Comparison of ENCODE assay signal across 8 mouse cellular contexts in genomic region chr17:29436871-29437534, GRCm38 (mm10). TPM values are rescaled to one million over a fixed set of nuclear protein-coding genes. Genes with fewer than 3 reads are reported as not detected.
DNase-seq lines count a peak whose midpoint lies in the region; ATAC-seq and TF ChIP-seq lines count a peak whose summit lies in the region.

No protein-coding gene starts in this region.

- peak overlapping the region; percentile 80 for H3K27ac ChIP-seq in ES-Bruce4 (ENCODE audit: insufficient read depth, low read length)
- H3K27ac ChIP-seq in forebrain, embryonic 11.5 days (ENCODE audit: low read depth, low read length) = peak overlapping the region; percentile 92
- peak overlapping the region; percentile 92 for H3K27ac ChIP-seq in heart, embryonic 16.5 days (ENCODE audit: low read length)
- peak overlapping the region; percentile 99 for H3K27ac ChIP-seq in liver, embryonic 13.5 days
- peak overlapping the region; percentile 77 for H3K27ac ChIP-seq in stomach, embryonic 15.5 days

- H3K9me3 ChIP-seq in ES-Bruce4 (replicated peaks; ENCODE audit: control insufficient read depth, insufficient read depth, low read length, poor library complexity, severe bottlenecking) = no peaks in the 10 kb centered on the region
- H3K9me3 ChIP-seq in forebrain, embryonic 11.5 days (ENCODE audit: control insufficient read depth, low read length) = no peaks in the 10 kb centered on the region
- H3K9me3 ChIP-seq in heart, embryonic 16.5 days (replicated peaks; ENCODE audit: control insufficient read depth, low read length) = no peaks in the 10 kb centered on the region
- no peaks in the 10 kb centered on the region for H3K9me3 ChIP-seq in liver, embryonic 13.5 days (replicated peaks)
- H3K9me3 ChIP-seq in stomach, embryonic 15.5 days = no peaks in the 10 kb centered on the region

- 0 out of 2 replicates have a peak, but pooled peaks have one; percentile 11 for TF ChIP-seq EP300 in ES-Bruce4 (IDR thresholded peaks at IDR 0.05; ENCODE audit: insufficient read depth, low read depth, low read length)

- H3K4me2 ChIP-seq in forebrain, embryonic 11.5 days (ENCODE audit: low read depth, low read length, severe bottlenecking) = peak overlapping the region; percentile 55
- peak overlapping the region; percentile 69 for H3K4me2 ChIP-seq in heart, embryonic 16.5 days (ENCODE audit: low read depth, low read length)
- H3K4me2 ChIP-seq in liver, embryonic 13.5 days = peak overlapping the region; percentile 79
- H3K4me2 ChIP-seq in stomach, embryonic 15.5 days = peak overlapping the region; percentile 71

- no peaks in the 10 kb centered on the region for H3K36me3 ChIP-seq in ES-Bruce4 (ENCODE audit: control insufficient read depth, insufficient read depth, low read length, poor library complexity, severe bottlenecking)
- no peaks in the 10 kb centered on the region for H3K36me3 ChIP-seq in forebrain, embryonic 11.5 days (ENCODE audit: control insufficient read depth, insufficient read depth, low read length)
- no peaks in the 10 kb centered on the region for H3K36me3 ChIP-seq in heart, embryonic 16.5 days (ENCODE audit: control insufficient read depth, insufficient read depth)
- no peaks in the 10 kb centered on the region for H3K36me3 ChIP-seq in liver, embryonic 13.5 days
- no peaks in the 10 kb centered on the region for H3K36me3 ChIP-seq in stomach, embryonic 15.5 days

- WGBS in forebrain, embryonic 11.5 days = under 1% methylated on average over 34 of the region's 36 CpGs
- 1% methylated on average over 36 of the region's 36 CpGs for WGBS in heart, embryonic 16.5 days
- 1% methylated on average over 36 of the region's 36 CpGs for WGBS in liver, embryonic 13.5 days (ENCODE audit: insufficient replicate concordance)
- 3% methylated on average over 36 of the region's 36 CpGs for WGBS in stomach, embryonic 15.5 days

- H3K27me3 ChIP-seq in ES-Bruce4 (ENCODE audit: control insufficient read depth, insufficient read depth, low read length, poor library complexity, severe bottlenecking) = no peaks in the 10 kb centered on the region
- H3K27me3 ChIP-seq in forebrain, embryonic 11.5 days (ENCODE audit: control insufficient read depth, insufficient read depth, low read length) = no peaks in the 10 kb centered on the region
- H3K27me3 ChIP-seq in heart, embryonic 16.5 days (ENCODE audit: control insufficient read depth, insufficient read depth, low read length) = no peaks in the 10 kb centered on the region
- H3K27me3 ChIP-seq in liver, embryonic 13.5 days = 0 out of 2 replicates have a peak, but pooled peaks cover 5% of the 10 kb centered on the region
- no peaks in the 10 kb centered on the region for H3K27me3 ChIP-seq in stomach, embryonic 15.5 days (replicated peaks)

- H3K4me1 ChIP-seq in ES-Bruce4 (ENCODE audit: control insufficient read depth, insufficient read depth, low read length) = peaks cover 5% of the 10 kb centered on the region
- H3K4me1 ChIP-seq in forebrain, embryonic 11.5 days (replicated peaks; ENCODE audit: control insufficient read depth, insufficient read depth, low read length) = peaks cover 9% of the 10 kb centered on the region; the same call in 1 of the 2 replicates
- H3K4me1 ChIP-seq in heart, embryonic 16.5 days (ENCODE audit: control insufficient read depth, insufficient read depth, low read length) = peaks cover 44% of the 10 kb centered on the region
- peaks cover 99% of the 10 kb centered on the region for H3K4me1 ChIP-seq in liver, embryonic 13.5 days (replicated peaks)
- peaks cover 23% of the 10 kb centered on the region for H3K4me1 ChIP-seq in stomach, embryonic 15.5 days

- TF ChIP-seq CTCF in ES-Bruce4 (IDR thresholded peaks at IDR 0.05; ENCODE audit: low read depth, low read length) = no peak

- no peak for TF ChIP-seq POLR2A in ES-Bruce4 (IDR thresholded peaks at IDR 0.05; ENCODE audit: insufficient read depth, low read length)

- ATAC-seq in forebrain, embryonic 11.5 days (replicated peaks; ENCODE audit: low FRiP score) = peak; percentile 86
- ATAC-seq in heart, embryonic 16.5 days (replicated peaks; ENCODE audit: extremely low read depth, insufficient read depth, low FRiP score) = peak; percentile 85
- ATAC-seq in liver, embryonic 13.5 days (ENCODE audit: low read depth) = peak; percentile 80
- peak; percentile 67 for ATAC-seq in stomach, embryonic 15.5 days (ENCODE audit: insufficient read depth, low FRiP score, low read depth)

- peak; percentile 71 for DNase-seq in c-Kit-positive CD71-negative TER-119-negative erythroid progenitor cells, embryonic 14.5 days (ENCODE audit: low read depth)
- peak; percentile 89 for DNase-seq in forebrain, embryonic 11.5 days (ENCODE audit: low spot score)
- DNase-seq in kidney, postnatal 25 days = peak; percentile 64 to 89
- DNase-seq in liver, embryonic 13.5 days = peak; percentile 83
- DNase-seq in naive thymus-derived CD4-positive, alpha-beta T cell, adult 2 months (ENCODE audit: low read depth) = peak; percentile 89

- H3K4me3 ChIP-seq in ES-Bruce4 (ENCODE audit: low read depth, low read length) = peak overlapping the region; percentile 47
- H3K4me3 ChIP-seq in forebrain, embryonic 11.5 days (ENCODE audit: low read depth, low read length) = peak overlapping the region; percentile 31
- peak overlapping the region; percentile 50 for H3K4me3 ChIP-seq in heart, embryonic 16.5 days (ENCODE audit: low read length)
- peak overlapping the region; percentile 66 for H3K4me3 ChIP-seq in liver, embryonic 13.5 days (replicated peaks)
- peak overlapping the region; percentile 34 for H3K4me3 ChIP-seq in stomach, embryonic 15.5 days (replicated peaks)

- peak overlapping the region; percentile 8 for H3K9ac ChIP-seq in ES-Bruce4 (ENCODE audit: low read depth, poor library complexity, severe bottlenecking)
- peak overlapping the region; percentile 54 for H3K9ac ChIP-seq in forebrain, embryonic 11.5 days (ENCODE audit: low read length)
- peak overlapping the region; percentile 76 for H3K9ac ChIP-seq in heart, embryonic 16.5 days (ENCODE audit: low read length)
- H3K9ac ChIP-seq in liver, embryonic 13.5 days = peak overlapping the region; percentile 89
- peak overlapping the region; percentile 17; the same call in 1 of the 2 replicates for H3K9ac ChIP-seq in stomach, embryonic 15.5 days

RNA-seq across cellular contexts. Expression of gene Pim1, which starts 53.5 kb away (rescaled TPM):
- 348 and 350 TPM in 2 replicates for polyA plus RNA-seq in ES-Bruce4 (2011; ENCODE audit: insufficient read depth, insufficient read length, low read depth, missing spikeins)
- polyA plus RNA-seq in forebrain, embryonic 11.5 days (2014; fragmentation: Nextera tagmentation; extraction: Ambion mirVana) = 21.1 and 22.5 TPM in 2 replicates
- polyA plus RNA-seq in heart, embryonic 16.5 days (2015; fragmentation: Nextera tagmentation; extraction: Ambion mirVana) = 14.4 and 15.7 TPM in 2 replicates
- 105 and 110 TPM in 2 replicates for polyA plus RNA-seq in liver, embryonic 13.5 days (2015; fragmentation: Nextera tagmentation; extraction: Ambion mirVana)
- 11.5 and 20.9 TPM in 2 replicates for polyA plus RNA-seq in stomach, embryonic 15.5 days (2015; fragmentation: Nextera tagmentation; extraction: Ambion mirVana)

Comparison
In these comparisons a context has a peak if more than half of its experiments do, and no peak if none do; other contexts are left out.
1. Peak in every context shown above with its lines: DNase-seq, ATAC-seq, H3K4me3 ChIP-seq and H3K27ac ChIP-seq.
2. H3K9ac ChIP-seq: peak in every context shown above with its lines; median percentile 89 in liver, embryonic 13.5 days; 76 in heart, embryonic 16.5 days; 54 in forebrain, embryonic 11.5 days; 17 in stomach, embryonic 15.5 days; 8 in ES-Bruce4.